Mouse (Mus musculus) stomach, postnatal 0 days (tissue): ENCODE results near the gene Shh.

Experiments used
- CTCF ChIP-seq: IDR thresholded peaks from 2 replicates; pipeline ENCODE4 v1.5.1; 2016; ENCODE audit warnings: antibody characterized with exemption, low read depth, mild to moderate bottlenecking, moderate library complexity
- EP300 ChIP-seq: optimal IDR thresholded peaks from 2 replicates; pipeline ENCODE3; 2016; ENCODE audit warnings: antibody characterized with exemption

GRCm38 (mm10) chr5:28466351-28466750 lies 705 bp downstream of the Shh start:
- TF ChIP-seq CTCF (no peak), EP300 (no peak)
